8 mouse cellular contexts compared by ENCODE assay signal in the genomic region with DNA sequence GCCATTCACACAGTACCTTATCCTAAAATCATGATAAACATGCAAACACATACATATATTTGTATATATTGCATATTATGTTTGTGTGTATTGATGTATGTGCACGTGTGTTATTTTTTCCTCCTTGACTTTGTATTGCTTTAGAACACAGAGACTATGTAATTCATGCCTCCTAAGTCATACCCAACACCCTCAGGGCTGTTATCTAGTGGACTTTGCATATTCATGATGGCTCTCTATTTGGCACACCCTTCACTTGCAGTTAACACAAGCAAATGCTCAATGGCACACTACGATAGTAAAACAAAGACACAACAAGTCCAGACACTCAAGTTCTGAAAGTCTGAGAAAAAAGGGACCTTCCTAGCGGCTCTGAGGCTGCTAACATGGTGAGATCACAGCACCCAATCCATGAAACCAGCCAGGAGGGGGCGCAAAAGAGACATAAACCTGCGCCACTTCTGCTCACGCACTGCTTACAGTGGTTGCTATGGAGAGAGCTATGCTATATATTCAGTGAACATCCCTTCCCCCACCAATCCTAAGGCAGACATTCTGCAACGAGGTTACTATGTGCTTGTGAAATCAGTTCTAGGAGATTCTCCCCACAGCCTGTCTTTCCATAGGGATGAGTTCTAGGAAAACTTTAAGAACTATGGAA.
DNase-seq lines count a peak whose midpoint lies in the region; ATAC-seq lines count a peak whose summit lies in the region.

No protein-coding gene starts in this region.

- ATAC-seq in forebrain, embryonic 11.5 days (replicated peaks; ENCODE audit: low FRiP score), result peak; percentile 93
- ATAC-seq in liver, embryonic 13.5 days (ENCODE audit: low read depth), result peak; percentile 61; the same call in 1 of the 2 replicates
- ATAC-seq in stomach, embryonic 15.5 days (ENCODE audit: insufficient read depth, low FRiP score, low read depth), result peak; percentile 84; the same call in 1 of the 2 replicates

- no peak overlapping the region for H3K4me2 ChIP-seq in forebrain, embryonic 11.5 days (ENCODE audit: low read depth, low read length, severe bottlenecking)
- H3K4me2 ChIP-seq in liver, embryonic 13.5 days, result no peak overlapping the region
- no peak overlapping the region for H3K4me2 ChIP-seq in stomach, embryonic 15.5 days

- H3K27ac ChIP-seq in forebrain, embryonic 11.5 days (ENCODE audit: low read depth, low read length), result no peak overlapping the region
- no peak overlapping the region for H3K27ac ChIP-seq in liver, embryonic 13.5 days
- no peak overlapping the region for H3K27ac ChIP-seq in stomach, embryonic 15.5 days

- no peaks in the 10 kb centered on the region for H3K27me3 ChIP-seq in forebrain, embryonic 11.5 days (ENCODE audit: control insufficient read depth, insufficient read depth, low read length)
- no peaks in the 10 kb centered on the region for H3K27me3 ChIP-seq in liver, embryonic 13.5 days
- no peaks in the 10 kb centered on the region for H3K27me3 ChIP-seq in stomach, embryonic 15.5 days (replicated peaks)

- intact Hi-C loops in heart, postnatal 14 days (cut with DNase I), result loop anchor here (5.0 kb wide), 1 partner anchor 984 kb away; the partner anchor contains the start of gene Tent5a

- peak; percentile 64 for DNase-seq in CD4-positive, CD25-positive, alpha-beta regulatory T cell, adult 2 months (ENCODE audit: low read depth, low spot score)
- peak; percentile 87 for DNase-seq in brain, adult 2 months (ENCODE audit: low read depth, low spot score)
- peak; percentile 89 for DNase-seq in forebrain, embryonic 11.5 days (ENCODE audit: low spot score)
- peak; percentile 60 to 76 for DNase-seq in heart, postnatal 14 days
- peak; percentile 48 to 83 for DNase-seq in kidney, postnatal 36 days
- peak; percentile 15 for DNase-seq in liver, embryonic 13.5 days
- peak; percentile 81 for DNase-seq in neural tube, embryonic 10.5 days (ENCODE audit: extremely low spot score, low spot score)

- 21% methylated on average over 7 of the region's 7 CpGs for WGBS in forebrain, embryonic 11.5 days
- WGBS in liver, embryonic 13.5 days (ENCODE audit: insufficient replicate concordance), result 10% methylated on average over 7 of the region's 7 CpGs
- WGBS in stomach, embryonic 15.5 days, result 19% methylated on average over 7 of the region's 7 CpGs

- H3K4me3 ChIP-seq in forebrain, embryonic 11.5 days (ENCODE audit: low read depth, low read length), result no peak overlapping the region
- no peak overlapping the region for H3K4me3 ChIP-seq in liver, embryonic 13.5 days (replicated peaks)
- H3K4me3 ChIP-seq in stomach, embryonic 15.5 days (replicated peaks), result no peak overlapping the region

- no peaks in the 10 kb centered on the region for H3K36me3 ChIP-seq in forebrain, embryonic 11.5 days (ENCODE audit: control insufficient read depth, insufficient read depth, low read length)
- no peaks in the 10 kb centered on the region for H3K36me3 ChIP-seq in liver, embryonic 13.5 days
- no peaks in the 10 kb centered on the region for H3K36me3 ChIP-seq in stomach, embryonic 15.5 days

- no peak overlapping the region for H3K9ac ChIP-seq in forebrain, embryonic 11.5 days (ENCODE audit: low read length)
- no peak overlapping the region for H3K9ac ChIP-seq in liver, embryonic 13.5 days
- no peak overlapping the region for H3K9ac ChIP-seq in stomach, embryonic 15.5 days

- H3K9me3 ChIP-seq in forebrain, embryonic 11.5 days (ENCODE audit: control insufficient read depth, low read length), result no peaks in the 10 kb centered on the region
- no peaks in the 10 kb centered on the region for H3K9me3 ChIP-seq in liver, embryonic 13.5 days (replicated peaks)
- no peaks in the 10 kb centered on the region for H3K9me3 ChIP-seq in stomach, embryonic 15.5 days

- H3K4me1 ChIP-seq in forebrain, embryonic 11.5 days (replicated peaks; ENCODE audit: control insufficient read depth, insufficient read depth, low read length), result no peaks in the 10 kb centered on the region
- H3K4me1 ChIP-seq in liver, embryonic 13.5 days (replicated peaks), result no peaks in the 10 kb centered on the region
- H3K4me1 ChIP-seq in stomach, embryonic 15.5 days, result no peaks in the 10 kb centered on the region

Comparison
In these comparisons a context has a peak if more than half of its experiments do, and no peak if none do; other contexts are left out.
1. DNase-seq: peak in every context shown above with its lines; median percentile 89 in forebrain, embryonic 11.5 days; 87 in brain, adult 2 months; 81 in neural tube, embryonic 10.5 days; 68 in heart, postnatal 14 days; 66 in kidney, postnatal 36 days; 64 in CD4-positive, CD25-positive, alpha-beta regulatory T cell, adult 2 months; 15 in liver, embryonic 13.5 days.